Mouse (Mus musculus): Measurements from ENCODE around the gene Klhl9. TPM values are rescaled to one million over a fixed set of nuclear protein-coding genes. Genes with fewer than 3 reads are reported as not detected.
"Not testable (repeated sequence)": the region's sequence is repeated elsewhere in the genome, so short reads cannot be mapped to it uniquely, and the experiment has no call there.

Gene Klhl9
- polyA plus RNA-seq (2016; fragmentation: Nextera tagmentation; extraction: Ambion mirVana), result 130 and 140 TPM in 2 replicates

GRCm38 (mm10) chr4:88721791-88722721 lies at the start of gene Klhl9, which contains the start of gene Gm26566:
Gene Klhl9, minus strand, starts transcription at chr4:88722465.
Gene Gm26566, plus strand, starts transcription at chr4:88721805.
- Histone ChIP-seq H3K9ac (replicated peaks) (peak within 1 kb of the TSS; percentile 95), H3K4me2 (peak within 1 kb of the TSS; percentile 76), H3K27me3 (no peaks in the 10 kb centered on the region), H3K36me3 (peaks cover 23% of the 10 kb centered on the region), H3K9me3 (no peaks in the 10 kb centered on the region), H3K4me1 (replicated peaks) (peaks cover 24% of the 10 kb centered on the region), H3K4me3 (replicated peaks) (peak within 1 kb of the TSS; percentile 87), H3K27ac (peak within 1 kb of the TSS; percentile 97)
- WGBS, result under 1% methylated on average over 82 of the region's 82 CpGs
- ATAC-seq (ENCODE audit: insufficient number of reproducible peaks, insufficient read depth, low FRiP score, low TSS enrichment, low read depth), result peak; percentile 93

GRCm38 (mm10) chr4:88763384-88764018 lies 41.2 kb upstream of the Klhl9 start:
- not testable (repeated sequence) for H3K27me3 ChIP-seq; ATAC-seq (ENCODE audit: insufficient number of reproducible peaks, insufficient read depth, low FRiP score, low TSS enrichment, low read depth); H3K36me3 ChIP-seq; H3K9ac ChIP-seq (replicated peaks); H3K9me3 ChIP-seq; H3K4me1 ChIP-seq (replicated peaks)
- Histone ChIP-seq H3K4me2 (peak overlapping the region; percentile 52), H3K4me3 (replicated peaks) (peak overlapping the region; percentile 34), H3K27ac (0 out of 2 replicates have a peak overlapping the region, but pooled peaks have one; percentile 74)
- WGBS, result 3% methylated on average over 26 of the region's 42 CpGs

- H3K9ac ChIP-seq (replicated peaks); H3K4me3 ChIP-seq (replicated peaks); H3K4me1 ChIP-seq (replicated peaks); H3K36me3 ChIP-seq; H3K27me3 ChIP-seq; H3K9me3 ChIP-seq; H3K27ac ChIP-seq; ATAC-seq (ENCODE audit: insufficient number of reproducible peaks, insufficient read depth, low FRiP score, low TSS enrichment, low read depth): not testable (repeated sequence)
- WGBS, result 55% methylated on average over 9 of the region's 9 CpGs
- H3K4me2 ChIP-seq, result 0 out of 2 replicates have a peak overlapping the region, but pooled peaks have one; percentile 45
These were observed 40.1 kb upstream of the Klhl9 start for GRCm38 (mm10) chr4:88762341-88762740.

GRCm38 (mm10) chr4:88761776-88762175 lies 39.5 kb upstream of the Klhl9 start:
- not testable (repeated sequence) for H3K27me3 ChIP-seq; ATAC-seq (ENCODE audit: insufficient number of reproducible peaks, insufficient read depth, low FRiP score, low TSS enrichment, low read depth); H3K9me3 ChIP-seq; H3K9ac ChIP-seq (replicated peaks); H3K4me1 ChIP-seq (replicated peaks); H3K36me3 ChIP-seq; H3K4me2 ChIP-seq; H3K4me3 ChIP-seq (replicated peaks); H3K27ac ChIP-seq
- 68% methylated on average over 6 of the region's 8 CpGs for WGBS

- WGBS, result under 1% methylated on average over 23 of the region's 28 CpGs
- H3K4me1 ChIP-seq (replicated peaks); ATAC-seq (ENCODE audit: insufficient number of reproducible peaks, insufficient read depth, low FRiP score, low TSS enrichment, low read depth); H3K27me3 ChIP-seq; H3K9me3 ChIP-seq; H3K36me3 ChIP-seq: not testable (repeated sequence)
- Histone ChIP-seq H3K4me2 (peak overlapping the region; percentile 50), H3K4me3 (replicated peaks) (peak overlapping the region; percentile 34), H3K27ac (peak overlapping the region; percentile 72; the same call in 1 of the 2 replicates), H3K9ac (replicated peaks) (0 out of 2 replicates have a peak overlapping the region, but pooled peaks have one; percentile 34)
These were observed 38.2 kb upstream of the Klhl9 start for GRCm38 (mm10) chr4:88760431-88760830.

GRCm38 (mm10) chr4:88759610-88760268 lies 37.5 kb upstream of the Klhl9 start, which contains the start of gene Gm13283:
Gene Gm13283, plus strand, starts transcription at chr4:88760119.
- peak within 1 kb of the TSS; percentile 34 for H3K4me3 ChIP-seq (replicated peaks)
- not testable (repeated sequence) for H3K36me3 ChIP-seq; H3K9me3 ChIP-seq; H3K4me1 ChIP-seq (replicated peaks); ATAC-seq (ENCODE audit: insufficient number of reproducible peaks, insufficient read depth, low FRiP score, low TSS enrichment, low read depth); H3K27me3 ChIP-seq
- peak within 1 kb of the TSS; percentile 72; the same call in 1 of the 2 replicates for H3K27ac ChIP-seq
- 0 out of 2 replicates have a peak within 1 kb of the TSS, but pooled peaks have one; percentile 34 for H3K9ac ChIP-seq (replicated peaks)
- WGBS, result 29% methylated on average over 7 of the region's 14 CpGs
- H3K4me2 ChIP-seq, result peak within 1 kb of the TSS; percentile 50

- H3K27ac ChIP-seq; H3K4me1 ChIP-seq (replicated peaks); H3K36me3 ChIP-seq; ATAC-seq (ENCODE audit: insufficient number of reproducible peaks, insufficient read depth, low FRiP score, low TSS enrichment, low read depth); H3K4me3 ChIP-seq (replicated peaks); H3K9me3 ChIP-seq; H3K9ac ChIP-seq (replicated peaks); H3K27me3 ChIP-seq; H3K4me2 ChIP-seq: not testable (repeated sequence)
- 88% methylated on average over 9 of the region's 9 CpGs for WGBS
These were observed 36.5 kb upstream of the Klhl9 start for GRCm38 (mm10) chr4:88758751-88759150.

- H3K36me3 ChIP-seq, result not testable (repeated sequence)
- ATAC-seq (ENCODE audit: insufficient number of reproducible peaks, insufficient read depth, low FRiP score, low TSS enrichment, low read depth), result peak; percentile 100
- WGBS, result under 1% methylated on average over 21 of the region's 21 CpGs
These were observed 35.4 kb upstream of the Klhl9 start for GRCm38 (mm10) chr4:88757628-88758031.

GRCm38 (mm10) chr4:88756581-88757513 lies 34.6 kb upstream of the Klhl9 start:
- not testable (repeated sequence) for H3K9me3 ChIP-seq; H3K4me1 ChIP-seq (replicated peaks); H3K36me3 ChIP-seq; ATAC-seq (ENCODE audit: insufficient number of reproducible peaks, insufficient read depth, low FRiP score, low TSS enrichment, low read depth); H3K27me3 ChIP-seq
- Histone ChIP-seq H3K4me2 (peak overlapping the region; percentile 70), H3K27ac (peak overlapping the region; percentile 96), H3K9ac (replicated peaks) (peak overlapping the region; percentile 59), H3K4me3 (replicated peaks) (peak overlapping the region; percentile 52)
- WGBS, result 11% methylated on average over 29 of the region's 31 CpGs

More at GRCm38 (mm10) chr4:88757628-88758031, 35.4 kb upstream of the Klhl9 start:
- Histone ChIP-seq H3K4me2 (peak overlapping the region; percentile 70), H3K9ac (replicated peaks) (peak overlapping the region; percentile 59; the same call in 1 of the 2 replicates), H3K4me3 (replicated peaks) (peak overlapping the region; percentile 52), H3K27ac (peak overlapping the region; percentile 96)
- H3K4me1 ChIP-seq (replicated peaks); H3K9me3 ChIP-seq; H3K27me3 ChIP-seq: not testable (repeated sequence)

GRCm38 (mm10) chr4:88754818-88755340 lies 32.6 kb upstream of the Klhl9 start, which contains the start of gene Gm13271:
Gene Gm13271, plus strand, starts transcription at chr4:88754868.
- H3K27ac ChIP-seq; H3K4me3 ChIP-seq (replicated peaks); H3K36me3 ChIP-seq; H3K9me3 ChIP-seq; H3K9ac ChIP-seq (replicated peaks); H3K4me1 ChIP-seq (replicated peaks); H3K27me3 ChIP-seq; H3K4me2 ChIP-seq; ATAC-seq (ENCODE audit: insufficient number of reproducible peaks, insufficient read depth, low FRiP score, low TSS enrichment, low read depth): not testable (repeated sequence)
- WGBS, result 79% methylated on average over 15 of the region's 15 CpGs
